Mouse (Mus musculus) midbrain, embryonic 12.5 days (tissue): ENCODE data around the gene St5. TPM values are rescaled to one million over a fixed set of nuclear protein-coding genes. Genes with fewer than 3 reads are reported as not detected.

ENCODE experiments used
- ATAC-seq: fragments of 200-750 bp; cut with Nextera tagmentation; 2 replicates; pipeline ENCODE4 v1.8.0; 2017; ENCODE audit warnings: low read depth, moderate TSS enrichment, moderate library complexity; ENCODE audit not compliant: low FRiP score
- H3K27ac ChIP-seq: fragments of 300-500 bp; sonication (generic); replicated peaks from 2 replicates; pipeline ENCODE4 v1.5.1; 2016; ENCODE audit warnings: mild to moderate bottlenecking
- H3K27me3 ChIP-seq: fragments of 300-500 bp; sonication (generic); 2 replicates; pipeline ENCODE4 v1.6.1; 2016; ENCODE audit warnings: mild to moderate bottlenecking
- H3K36me3 ChIP-seq: fragments of 300-500 bp; sonication (generic); 2 replicates; pipeline ENCODE4 v1.6.1; 2016
- H3K4me1 ChIP-seq: fragments of 300-500 bp; sonication (generic); 2 replicates; pipeline ENCODE4 v1.6.1; 2016
- H3K4me2 ChIP-seq: fragments of 300-500 bp; sonication (generic); replicated peaks from 2 replicates; pipeline ENCODE4 v1.6.1; 2016; ENCODE audit warnings: mild to moderate bottlenecking, moderate library complexity
- H3K4me3 ChIP-seq: fragments of 300-500 bp; sonication (generic); 2 replicates; pipeline ENCODE4 v1.5.1; 2016; ENCODE audit warnings: mild to moderate bottlenecking
- H3K9ac ChIP-seq: fragments of 300-500 bp; sonication (generic); replicated peaks from 2 replicates; pipeline ENCODE4 v1.6.1; 2016; ENCODE audit warnings: mild to moderate bottlenecking, moderate library complexity
- H3K9me3 ChIP-seq: fragments of 300-500 bp; sonication (generic); 2 replicates; pipeline ENCODE4 v1.6.1; 2016; ENCODE audit warnings: mild to moderate bottlenecking
- WGBS: fragments of 180-500 bp; shearing (Covaris S2); methylation state at CpG from one replicate; pipeline ENCODE4 v1.1.7; 2016; 5-methylcytosine and 5-hydroxymethylcytosine counted together
- polyA plus RNA-seq: library from polyadenylated mRNA; unstranded; fragments of >200 nt; fragmentation: Nextera tagmentation; extraction: Ambion mirVana; gene quantifications from 2 replicates; pipeline ENCODE4 v1.2.1, GENCODE M21; 2016

The St5 gene
- polyA plus RNA-seq, 1 experiment from 2014 or later: 38.1 TPM

GRCm38 (mm10) chr7:109568391-109568892 lies 135.0 kb downstream of the St5 start:
- ATAC-seq: no peak
- Histone ChIP-seq H3K36me3 (no peaks in the 10 kb centered on the region), H3K9me3 (no peaks in the 10 kb centered on the region), H3K4me2 (no peak overlapping the region), H3K27ac (no peak overlapping the region), H3K4me3 (no peak overlapping the region), H3K9ac (no peak overlapping the region), H3K4me1 (no peaks in the 10 kb centered on the region), H3K27me3 (no peaks in the 10 kb centered on the region)
- WGBS: 93% methylated on average over 4 of the region's 4 CpGs

GRCm38 (mm10) chr7:109566841-109567768 lies 136.3 kb downstream of the St5 start:
- 84% methylated on average over 11 of the region's 11 CpGs for WGBS

GRCm38 (mm10) chr7:109566327-109566726 lies 137.1 kb downstream of the St5 start:
- no peaks in the 10 kb centered on the region for H3K9me3 ChIP-seq
- no peaks in the 10 kb centered on the region for H3K36me3 ChIP-seq
- H3K4me2 ChIP-seq: no peak overlapping the region
- no peak overlapping the region for H3K4me3 ChIP-seq
- no peaks in the 10 kb centered on the region for H3K27me3 ChIP-seq
- H3K27ac ChIP-seq: no peak overlapping the region
- H3K9ac ChIP-seq: no peak overlapping the region
- H3K4me1 ChIP-seq: no peaks in the 10 kb centered on the region
- ATAC-seq: no peak

More at GRCm38 (mm10) chr7:109566841-109567768, 136.3 kb downstream of the St5 start:
- Histone ChIP-seq H3K36me3 (no peaks in the 10 kb centered on the region), H3K4me1 (no peaks in the 10 kb centered on the region), H3K27me3 (no peaks in the 10 kb centered on the region), H3K9ac (no peak overlapping the region), H3K4me3 (no peak overlapping the region), H3K27ac (no peak overlapping the region), H3K4me2 (no peak overlapping the region), H3K9me3 (no peaks in the 10 kb centered on the region)
- no peak for ATAC-seq

GRCm38 (mm10) chr7:109563775-109564362 lies 139.5 kb downstream of the St5 start:
- Histone ChIP-seq H3K4me1 (no peaks in the 10 kb centered on the region), H3K4me3 (no peak overlapping the region), H3K9ac (no peak overlapping the region), H3K27ac (no peak overlapping the region), H3K9me3 (no peaks in the 10 kb centered on the region), H3K4me2 (no peak overlapping the region), H3K27me3 (no peaks in the 10 kb centered on the region), H3K36me3 (no peaks in the 10 kb centered on the region)
- WGBS: 89% methylated on average over 4 of the region's 4 CpGs
- ATAC-seq: no peak

GRCm38 (mm10) chr7:109562676-109563075 lies 140.7 kb downstream of the St5 start:
- Histone ChIP-seq H3K4me1 (no peaks in the 10 kb centered on the region), H3K9ac (no peak overlapping the region), H3K27me3 (no peaks in the 10 kb centered on the region), H3K4me3 (no peak overlapping the region), H3K4me2 (no peak overlapping the region), H3K36me3 (no peaks in the 10 kb centered on the region), H3K9me3 (no peaks in the 10 kb centered on the region), H3K27ac (no peak overlapping the region)
- ATAC-seq: no peak
- WGBS: 82% methylated on average over 5 of the region's 5 CpGs

GRCm38 (mm10) chr7:109562154-109562599 lies 141.2 kb downstream of the St5 start:
- Histone ChIP-seq H3K9me3 (no peaks in the 10 kb centered on the region), H3K4me1 (no peaks in the 10 kb centered on the region), H3K4me3 (no peak overlapping the region), H3K36me3 (no peaks in the 10 kb centered on the region), H3K9ac (no peak overlapping the region), H3K27ac (no peak overlapping the region), H3K4me2 (no peak overlapping the region), H3K27me3 (no peaks in the 10 kb centered on the region)
- no peak for ATAC-seq
- WGBS: 65% methylated on average over 4 of the region's 4 CpGs

GRCm38 (mm10) chr7:109561466-109562153 lies 141.8 kb downstream of the St5 start:
- ATAC-seq: no peak
- H3K9me3 ChIP-seq: no peaks in the 10 kb centered on the region
- H3K9ac ChIP-seq: no peak overlapping the region
- H3K4me1 ChIP-seq: no peaks in the 10 kb centered on the region
- H3K27me3 ChIP-seq: no peaks in the 10 kb centered on the region
- 79% methylated on average over 8 of the region's 8 CpGs for WGBS
- no peaks in the 10 kb centered on the region for H3K36me3 ChIP-seq
- no peak overlapping the region for H3K27ac ChIP-seq
- no peak overlapping the region for H3K4me3 ChIP-seq
- H3K4me2 ChIP-seq: no peak overlapping the region

- no peak for ATAC-seq
- Histone ChIP-seq H3K9me3 (no peaks in the 10 kb centered on the region), H3K4me3 (no peak overlapping the region), H3K4me1 (no peaks in the 10 kb centered on the region), H3K27me3 (no peaks in the 10 kb centered on the region), H3K27ac (no peak overlapping the region), H3K36me3 (peaks cover 9% of the 10 kb centered on the region), H3K4me2 (no peak overlapping the region), H3K9ac (no peak overlapping the region)
- WGBS: 48% methylated on average over 6 of the region's 6 CpGs
Measured at GRCm38 (mm10) chr7:109559536-109559935, 143.9 kb downstream of the St5 start.

- H3K9ac ChIP-seq: no peak overlapping the region
- WGBS: 99% methylated on average over 5 of the region's 5 CpGs
- no peak overlapping the region for H3K4me3 ChIP-seq
- no peaks in the 10 kb centered on the region for H3K9me3 ChIP-seq
- no peak for ATAC-seq
- no peak overlapping the region for H3K27ac ChIP-seq
- no peaks in the 10 kb centered on the region for H3K27me3 ChIP-seq
- H3K4me2 ChIP-seq: no peak overlapping the region
- peaks cover 24% of the 10 kb centered on the region for H3K36me3 ChIP-seq
- H3K4me1 ChIP-seq: 0 out of 2 replicates have a peak, but pooled peaks cover 2% of the 10 kb centered on the region
Measured at GRCm38 (mm10) chr7:109546726-109547125, 156.7 kb downstream of the St5 start.

- no peaks in the 10 kb centered on the region for H3K9me3 ChIP-seq
- peaks cover 24% of the 10 kb centered on the region for H3K36me3 ChIP-seq
- no peak overlapping the region for H3K4me2 ChIP-seq
- H3K9ac ChIP-seq: no peak overlapping the region
- H3K4me3 ChIP-seq: no peak overlapping the region
- H3K4me1 ChIP-seq: 0 out of 2 replicates have a peak, but pooled peaks cover 2% of the 10 kb centered on the region
- 92% methylated on average over 2 of the region's 2 CpGs for WGBS
- H3K27me3 ChIP-seq: no peaks in the 10 kb centered on the region
- no peak for ATAC-seq
- no peak overlapping the region for H3K27ac ChIP-seq
Measured at GRCm38 (mm10) chr7:109546186-109546585, 157.2 kb downstream of the St5 start.

- ATAC-seq: no peak
- WGBS: 83% methylated on average over 10 of the region's 10 CpGs
- Histone ChIP-seq H3K9me3 (no peaks in the 10 kb centered on the region), H3K4me2 (no peak overlapping the region), H3K27me3 (no peaks in the 10 kb centered on the region), H3K4me3 (no peak overlapping the region), H3K27ac (no peak overlapping the region), H3K9ac (no peak overlapping the region), H3K4me1 (0 out of 2 replicates have a peak, but pooled peaks cover 2% of the 10 kb centered on the region), H3K36me3 (peaks cover 29% of the 10 kb centered on the region)
Measured at GRCm38 (mm10) chr7:109545255-109545993, 158.0 kb downstream of the St5 start.
